Mouse (Mus musculus) lung, adult 2 months (tissue): ENCODE data around the gene Prdm16.

Source experiments
- CTCF ChIP-seq: fragments of 200-500 bp; IDR thresholded peaks from 2 replicates; pipeline ENCODE4 v1.5.1; 2011; ENCODE audit warnings: mild to moderate bottlenecking, low read length, control low read depth; ENCODE audit not compliant: insufficient read depth
- POLR2A ChIP-seq: fragments of 200-500 bp; IDR thresholded peaks from 2 replicates; pipeline ENCODE4 v1.6.1; 2011; ENCODE audit warnings: low read depth, mild to moderate bottlenecking, control low read depth, low read length, borderline replicate concordance; ENCODE audit errors: extremely low read depth

DNA sequence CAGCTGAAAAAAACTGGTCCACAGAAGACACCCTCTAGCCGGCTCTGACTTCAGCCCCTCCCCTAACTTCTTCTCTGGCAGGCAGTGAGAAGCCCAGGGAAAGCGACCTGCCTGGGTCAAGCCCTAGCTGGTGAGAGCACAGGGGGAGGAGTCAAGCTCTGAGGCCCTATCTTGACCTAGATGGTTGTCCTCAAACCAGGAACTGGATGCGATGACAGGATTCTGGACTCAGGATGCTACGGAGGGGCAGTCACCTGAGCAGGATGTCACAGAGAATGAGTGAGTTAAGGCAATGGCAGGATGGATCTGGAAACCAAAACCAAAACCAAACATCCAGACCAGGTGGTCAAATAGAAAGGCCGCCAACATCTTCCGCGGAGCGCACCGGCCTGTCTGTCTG is 338.9 kb downstream of the Prdm16 start:
- TF ChIP-seq POLR2A = no peak
- TF ChIP-seq CTCF = no peak
